Mouse (Mus musculus): ENCODE data around the gene Pnkd.

DNA sequence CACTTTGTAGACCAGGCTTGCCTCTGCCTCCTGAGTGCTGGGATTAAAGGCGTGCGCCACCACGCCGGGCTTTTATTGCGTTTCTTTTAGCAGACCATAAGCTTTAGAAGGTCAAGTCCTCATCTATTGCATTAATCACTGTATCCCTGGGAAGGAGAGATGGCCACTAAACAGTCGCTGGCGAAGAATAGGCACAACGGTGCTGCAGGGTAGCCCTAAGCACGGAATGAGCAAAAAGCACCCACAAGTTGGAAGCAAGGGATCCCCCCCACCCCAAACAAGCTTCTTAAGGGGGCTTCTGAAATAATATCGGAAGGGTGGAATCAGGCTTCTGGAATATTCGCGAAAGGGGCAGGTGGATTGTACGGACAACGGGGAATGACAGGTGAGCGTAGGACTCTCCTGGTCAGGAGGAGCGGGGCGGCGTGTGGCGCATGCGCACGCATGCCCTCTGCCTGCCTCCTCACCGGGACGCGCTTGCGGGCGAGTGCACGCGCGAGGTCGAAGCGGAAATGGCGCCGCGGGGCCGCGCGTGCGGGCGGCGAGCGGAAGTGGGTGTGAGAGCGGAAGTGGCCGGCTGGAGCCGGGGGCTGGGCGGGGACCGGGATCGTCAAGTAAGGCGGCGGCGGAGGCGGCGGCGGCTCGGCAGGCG, 48.7 kb upstream of the Pnkd start, which contains the start of gene Arpc2:
- TF ChIP-seq CTCF (IDR thresholded peaks at IDR 0.05; ENCODE audit: control insufficient read depth, insufficient read depth, low read length) (no peak), POLR2A (IDR thresholded peaks at IDR 0.05; ENCODE audit: borderline replicate concordance, control insufficient read depth, low read depth, low read length) (no peak; the same call in 1 of the 2 replicates)
